Mouse (Mus musculus): ENCODE results near the gene Cacna1i.

The Cacna1i gene

GRCm38 (mm10) chr15:80410661-80411060 is 123.6 kb downstream of the Cacna1i start:
- DNase-seq (ENCODE audit: low spot score), result no peak

GRCm38 (mm10) chr15:80413070-80413469 is 126.0 kb downstream of the Cacna1i start:
- DNase-seq (ENCODE audit: low spot score), result no peak

GRCm38 (mm10) chr15:80413988-80414721 is 127.1 kb downstream of the Cacna1i start:
- DNase-seq (ENCODE audit: low spot score), result no peak

GRCm38 (mm10) chr15:80415132-80415531 is 128.1 kb downstream of the Cacna1i start:
- no peak for DNase-seq (ENCODE audit: low spot score)

GRCm38 (mm10) chr15:80417066-80417465 is 130.0 kb downstream of the Cacna1i start:
- DNase-seq (ENCODE audit: low spot score), result no peak

- DNase-seq (ENCODE audit: low spot score), result no peak
These were observed 131.1 kb downstream of the Cacna1i start for GRCm38 (mm10) chr15:80418146-80418545.

GRCm38 (mm10) chr15:80430324-80430723 is 143.3 kb downstream of the Cacna1i start:
- DNase-seq (ENCODE audit: low spot score), result no peak

GRCm38 (mm10) chr15:80436961-80437360 is 149.9 kb downstream of the Cacna1i start:
- DNase-seq (ENCODE audit: low spot score), result no peak

GRCm38 (mm10) chr15:80437996-80438395 is 151.0 kb downstream of the Cacna1i start:
- no peak for DNase-seq (ENCODE audit: low spot score)

GRCm38 (mm10) chr15:80438423-80438822 is 151.4 kb downstream of the Cacna1i start:
- no peak for DNase-seq (ENCODE audit: low spot score)

GRCm38 (mm10) chr15:80440195-80440594 is 153.2 kb downstream of the Cacna1i start:
- no peak for DNase-seq (ENCODE audit: low spot score)

- no peak for DNase-seq (ENCODE audit: low spot score)
These were observed 159.1 kb downstream of the Cacna1i start for GRCm38 (mm10) chr15:80445956-80446687.
